14 mouse cellular contexts compared by ENCODE assay signal in the genomic region with DNA sequence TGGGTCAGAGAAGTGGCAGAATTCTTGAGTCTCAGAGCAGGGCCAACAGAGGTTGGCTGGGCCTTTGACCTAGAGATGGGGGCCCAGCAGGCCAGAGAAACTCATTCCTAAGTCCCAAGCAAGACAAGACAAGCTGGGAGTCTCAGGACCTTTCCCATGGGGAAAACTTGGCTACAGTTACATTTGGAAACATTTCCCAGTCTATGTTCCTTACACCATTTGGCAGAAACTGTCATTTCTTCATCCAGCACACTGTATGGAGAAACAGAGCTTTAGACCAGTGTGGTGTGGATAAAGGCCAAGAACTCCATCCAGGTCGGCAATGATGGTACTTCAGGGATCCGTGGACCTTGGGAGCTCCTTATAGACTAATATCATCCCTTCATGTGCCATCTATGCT.
DNase-seq lines count a peak whose midpoint lies in the region; ATAC-seq lines count a peak whose summit lies in the region.
"Had no signal": no experiment of that assay in that cellular context is flagged by ENCODE, and none has a peak within 500 bp of the region (broad histone marks: within the 10 kb centered on the region; RNA-seq: fewer than 3 reads in every experiment).

No protein-coding gene starts in this region.

- ATAC-seq in megakaryocyte-erythroid progenitor cell, adult 5-6 weeks (replicated peaks; ENCODE audit: low FRiP score, low TSS enrichment, poor library complexity, severe bottlenecking), result no peak
- ATAC-seq: forebrain, embryonic 13.5 days; forebrain, postnatal 0 days; inflammation-experienced regulatory T-cells, adult 6 months; intestine, postnatal 0 days had no signal

- WGBS in heart, embryonic 10.5 days, result 88% methylated on average over 2 of the region's 2 CpGs
- 89% methylated on average over 2 of the region's 2 CpGs for WGBS in limb, embryonic 10.5 days

- H3K4me1 ChIP-seq in heart, embryonic 10.5 days, result peaks cover 15% of the 10 kb centered on the region
- peaks cover 13% of the 10 kb centered on the region; the same call in 1 of the 2 replicates for H3K4me1 ChIP-seq in brown adipose tissue, adult 24 weeks (ENCODE audit: control insufficient read depth, insufficient read depth, insufficient read length, low read length)
- H3K4me1 ChIP-seq in limb, embryonic 10.5 days, result peaks cover 57% of the 10 kb centered on the region
- H3K4me1 ChIP-seq: forebrain, embryonic 13.5 days; hindbrain, embryonic 15.5 days had no signal

- no peaks in the 10 kb centered on the region for H3K36me3 ChIP-seq in heart, embryonic 10.5 days
- no peaks in the 10 kb centered on the region for H3K36me3 ChIP-seq in limb, embryonic 10.5 days
- H3K36me3 ChIP-seq: embryonic facial prominence, embryonic 13.5 days; heart, embryonic 13.5 days; hindbrain, embryonic 15.5 days had no signal

- peaks cover 24% of the 10 kb centered on the region; the same call in 1 of the 2 replicates for H3K27me3 ChIP-seq in heart, embryonic 10.5 days (ENCODE audit: insufficient read depth, poor library complexity, severe bottlenecking)
- peaks cover 21% of the 10 kb centered on the region for H3K27me3 ChIP-seq in limb, embryonic 10.5 days (ENCODE audit: low read depth, poor library complexity, severe bottlenecking)
- H3K27me3 ChIP-seq: forebrain, embryonic 13.5 days; hindbrain, embryonic 15.5 days had no signal

- intact Hi-C loops in gastrocnemius, postnatal 36 days (cut with DNase I), result no loop called here

- no peak overlapping the region for H3K27ac ChIP-seq in heart, embryonic 10.5 days
- peak overlapping the region; percentile 70 for H3K27ac ChIP-seq in brown adipose tissue, adult 24 weeks (replicated peaks; ENCODE audit: low read depth, low read length)
- H3K27ac ChIP-seq in limb, embryonic 10.5 days, result peak overlapping the region; percentile 75
- H3K27ac ChIP-seq: embryonic facial prominence, embryonic 13.5 days; forebrain, embryonic 13.5 days; heart, embryonic 13.5 days; hindbrain, embryonic 15.5 days had no signal

- H3K4me3 ChIP-seq in heart, embryonic 10.5 days, result no peak overlapping the region
- no peak overlapping the region for H3K4me3 ChIP-seq in brown adipose tissue, adult 24 weeks (ENCODE audit: insufficient read depth, low read depth, low read length)
- no peak overlapping the region for H3K4me3 ChIP-seq in limb, embryonic 10.5 days
- H3K4me3 ChIP-seq: embryonic facial prominence, embryonic 13.5 days; forebrain, embryonic 13.5 days; heart, embryonic 13.5 days; hindbrain, embryonic 15.5 days had no signal

- H3K9me3 ChIP-seq in heart, embryonic 10.5 days, result no peaks in the 10 kb centered on the region
- no peaks in the 10 kb centered on the region for H3K9me3 ChIP-seq in limb, embryonic 10.5 days (replicated peaks)
- H3K9me3 ChIP-seq: embryonic facial prominence, embryonic 13.5 days; forebrain, embryonic 13.5 days; heart, embryonic 13.5 days; hindbrain, embryonic 15.5 days had no signal

- DNase-seq in heart, adult 8-10 months (ENCODE audit: low spot score), result peak; percentile 7
- no peak for DNase-seq in heart, embryonic 10.5 days (ENCODE audit: low spot score)
- no peak for DNase-seq in limb, embryonic 10.5 days (ENCODE audit: low spot score)
- peak; percentile 15 for DNase-seq in skeletal muscle tissue, adult 2 months (ENCODE audit: low read depth, low spot score)
- DNase-seq in gastrocnemius, postnatal 36 days, result no peak

Comparison
In these comparisons a context has a peak if more than half of its experiments do, and no peak if none do; other contexts are left out.
1. DNase-seq: peak in heart, adult 8-10 months (single experiment) and skeletal muscle tissue, adult 2 months (single experiment); none in heart, embryonic 10.5 days (single experiment), limb, embryonic 10.5 days (single experiment) and gastrocnemius, postnatal 36 days (0 of 2).